Mouse (Mus musculus) C2C12 (cell line): ENCODE results near the gene Ubc.

Experiments
- CEBPB ChIP-seq: IDR thresholded peaks from one replicate; pipeline ENCODE4 v1.6.1; 2011; ENCODE audit warnings: low read depth, mild to moderate bottlenecking, control low read depth, moderate library complexity
- CTCF ChIP-seq: IDR thresholded peaks from one replicate; pipeline ENCODE4 v1.5.1; 2011; ENCODE audit not compliant: control insufficient read depth, insufficient read depth, insufficient read length
- MYOD1 ChIP-seq: IDR thresholded peaks from one replicate; pipeline ENCODE4 v1.6.1; 2011; ENCODE audit warnings: low read depth; ENCODE audit not compliant: control insufficient read depth, insufficient read length

DNA sequence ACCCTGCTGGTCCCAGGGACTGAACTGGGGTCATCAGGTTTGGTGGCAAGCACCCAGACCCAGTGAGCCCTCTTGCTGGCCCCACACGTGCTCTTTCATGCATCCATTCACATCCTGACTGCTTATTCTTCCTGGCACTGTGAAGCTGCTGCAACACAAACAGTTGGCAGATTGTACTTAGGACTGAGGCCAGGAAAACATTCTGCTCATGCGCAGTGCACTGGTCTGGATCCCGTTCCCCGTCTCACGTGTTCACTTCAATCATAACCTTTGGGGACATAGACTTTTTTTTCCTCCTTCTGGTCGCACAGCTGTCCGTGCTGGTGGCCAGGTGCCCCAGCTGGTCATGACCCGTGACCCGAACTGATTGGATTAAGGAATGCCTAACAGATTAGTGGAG lies 29.4 kb downstream of the Ubc start:
- no peak for TF ChIP-seq CTCF
- no peak for TF ChIP-seq CEBPB
- no peak for TF ChIP-seq MYOD1
